Mouse (Mus musculus): ENCODE data around the gene Mroh9. TPM values are rescaled to one million over a fixed set of nuclear protein-coding genes. Genes with fewer than 3 reads are reported as not detected.

The Mroh9 gene
- total RNA-seq, 2 experiments from 2014 or later: not detected

GRCm38 (mm10) chr1:162986777-162987176 is 98.7 kb downstream of the Mroh9 start:
- intact Hi-C loops (cut with DNase I; ENCODE audit: low total_unique reads): no loop called here
- DNase-seq: no peak

- no peak for DNase-seq
- intact Hi-C loops (cut with DNase I; ENCODE audit: low total_unique reads): no loop called here
These were observed 99.2 kb downstream of the Mroh9 start for GRCm38 (mm10) chr1:162986121-162986748.

- DNase-seq: no peak
- intact Hi-C loops (cut with DNase I; ENCODE audit: low total_unique reads): no loop called here
These were observed 101.0 kb downstream of the Mroh9 start, which contains the start of gene Fmo3 for GRCm38 (mm10) chr1:162984428-162984827. Gene Fmo3, minus strand, starts transcription at chr1:162984528.

Other genes with a start within 250 kb of the Mroh9 start
- 10 to 100 TPM; 16.2 to 23.7 TPM for gene Fmo1, start 219.1 kb downstream of the Mroh9 start, total RNA-seq (2021)
- 1 to 10 TPM; 3.9 to 7.8 TPM for gene Fmo2, start 186.9 kb downstream of the Mroh9 start, total RNA-seq (2021)
- not detected for gene Fmo6, start 148.2 kb downstream of the Mroh9 start, total RNA-seq (2021)
- gene Fmo3, start 101.1 kb downstream of the Mroh9 start, total RNA-seq (2021): not detected
- 10 to 100 TPM; 39.2 to 49.9 TPM for gene Prrx1, start 228.0 kb upstream of the Mroh9 start, total RNA-seq (2021)